ENCODE assay signal across 23 mouse cellular contexts in the genomic region with DNA sequence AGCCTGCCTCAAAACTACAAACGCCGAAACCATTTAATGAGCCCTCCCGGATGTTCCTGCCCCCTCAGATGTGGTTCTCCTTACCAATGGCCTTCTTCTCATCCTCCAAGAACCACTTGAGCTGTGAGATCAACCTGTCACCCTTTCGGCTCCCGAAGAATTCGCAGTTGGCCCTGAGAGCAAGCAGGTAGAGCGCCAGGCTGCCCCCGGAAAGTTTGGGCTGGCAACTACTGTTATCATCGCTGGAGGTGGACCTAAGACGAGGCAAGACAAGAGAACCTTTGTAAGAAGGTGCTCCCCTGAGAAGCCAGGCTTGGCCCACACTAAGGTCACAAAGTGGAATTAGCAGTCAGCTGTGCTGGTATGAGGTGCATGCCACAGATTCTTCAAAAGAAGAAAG. TPM values are rescaled to one million over a fixed set of nuclear protein-coding genes. Genes with fewer than 3 reads are reported as not detected.
A peak's percentile ranks its signal among the peaks of the same experiment; 100 is the strongest.
DNase-seq lines count a peak whose midpoint lies in the region; ATAC-seq lines count a peak whose summit lies in the region.
"Had no signal": no experiment of that assay in that cellular context is flagged by ENCODE, and none has a peak within 500 bp of the region (broad histone marks: within the 10 kb centered on the region; RNA-seq: fewer than 3 reads in every experiment).

No protein-coding gene starts in this region.

- 92% methylated on average over 10 of the region's 10 CpGs for WGBS in kidney, embryonic 16.5 days

- no peak overlapping the region for H3K4me2 ChIP-seq in kidney, embryonic 16.5 days (replicated peaks; ENCODE audit: low read depth, low read length)
- H3K4me2 ChIP-seq: embryonic facial prominence, embryonic 13.5 days; embryonic facial prominence, embryonic 15.5 days; forebrain, embryonic 12.5 days had no signal

- H3K27ac ChIP-seq in kidney, embryonic 16.5 days (ENCODE audit: low read length) = no peak overlapping the region
- H3K27ac ChIP-seq: embryonic facial prominence, embryonic 13.5 days; embryonic facial prominence, embryonic 15.5 days; forebrain, embryonic 10.5 days; forebrain, embryonic 12.5 days had no signal

- no peaks in the 10 kb centered on the region for H3K27me3 ChIP-seq in kidney, embryonic 16.5 days (ENCODE audit: insufficient read depth, low read length)
- H3K27me3 ChIP-seq: embryonic facial prominence, embryonic 13.5 days; embryonic facial prominence, embryonic 15.5 days; forebrain, embryonic 12.5 days had no signal

- no peak overlapping the region for H3K9ac ChIP-seq in kidney, embryonic 16.5 days (replicated peaks; ENCODE audit: low read length)
- H3K9ac ChIP-seq: embryonic facial prominence, embryonic 13.5 days; embryonic facial prominence, embryonic 15.5 days; forebrain, embryonic 12.5 days had no signal

- ATAC-seq in kidney, embryonic 16.5 days (ENCODE audit: low FRiP score, low TSS enrichment) = no peak
- ATAC-seq: forebrain, embryonic 14.5 days had no signal

- H3K4me3 ChIP-seq in kidney, embryonic 16.5 days (ENCODE audit: low read length) = no peak overlapping the region
- H3K4me3 ChIP-seq: embryonic facial prominence, embryonic 13.5 days; embryonic facial prominence, embryonic 15.5 days; erythroblast, embryonic 14.5 days; forebrain, embryonic 10.5 days; forebrain, embryonic 12.5 days had no signal

- H3K36me3 ChIP-seq in kidney, embryonic 16.5 days (ENCODE audit: insufficient read depth, low read length) = peaks cover 30% of the 10 kb centered on the region

- DNase-seq in gastrocnemius, postnatal 25 days = peak; percentile 4
- no peak for DNase-seq in gastrocnemius, postnatal 4 days (ENCODE audit: low spot score in 2 of 2)
- DNase-seq in kidney, adult 11 months = peak; percentile 3
- peak; percentile 33 for DNase-seq in testis, postnatal 10 days (ENCODE audit: low spot score)
- DNase-seq in testis, postnatal 14 days (ENCODE audit: low spot score) = no peak
- DNase-seq: adrenal gland, adult 2 months; adrenal gland, postnatal 10 days; adrenal gland, postnatal 25 days; cerebellum, adult 11 months; cerebellum, adult 18-20 months; cerebellum, adult 8-10 months; cerebellum, adult 9-11 months; cerebellum, postnatal 14 days; cerebellum, postnatal 36 days; embryo, embryonic 11 days had no signal

- no peaks in the 10 kb centered on the region for H3K9me3 ChIP-seq in kidney, embryonic 16.5 days (ENCODE audit: low read length)
- H3K9me3 ChIP-seq: embryonic facial prominence, embryonic 13.5 days; embryonic facial prominence, embryonic 15.5 days; forebrain, embryonic 10.5 days; forebrain, embryonic 12.5 days had no signal

- H3K4me1 ChIP-seq in kidney, embryonic 16.5 days (ENCODE audit: insufficient read depth, low read length) = peaks cover 4% of the 10 kb centered on the region

RNA-seq across cellular contexts. Expression of a gene that starts 6.0 kb away (rescaled TPM):
- total RNA-seq in gastrocnemius, postnatal 25 days (2021) = 10 to 100 TPM; 11.6 to 22.6 TPM
- total RNA-seq in gastrocnemius, postnatal 4 days (2021) = 10 to 100 TPM; 25.2 to 32.3 TPM
- 152 and 173 TPM in 2 replicates for polyA plus RNA-seq in kidney, embryonic 16.5 days (2015; fragmentation: Nextera tagmentation; extraction: Ambion mirVana)

RNA-seq across cellular contexts. Expression of a gene that starts 11.5 kb away (rescaled TPM):
- 10 to 100 TPM; 13.0 to 14.2 TPM for total RNA-seq in gastrocnemius, postnatal 25 days (2021)
- 10 to 100 TPM; 11.1 to 11.5 TPM for total RNA-seq in gastrocnemius, postnatal 4 days (2021)
- polyA plus RNA-seq in kidney, embryonic 16.5 days (2015; fragmentation: Nextera tagmentation; extraction: Ambion mirVana) = 5.0 and 6.1 TPM in 2 replicates

RNA-seq across cellular contexts. Expression of a gene that starts 30.9 kb away (rescaled TPM):
- total RNA-seq in gastrocnemius, postnatal 25 days (2021) = 1 to 10 TPM; 5.1 to 8.4 TPM
- 1 to 10 TPM; 4.3 to 4.7 TPM for total RNA-seq in gastrocnemius, postnatal 4 days (2021)
- 14.7 and 16.4 TPM in 2 replicates for polyA plus RNA-seq in kidney, embryonic 16.5 days (2015; fragmentation: Nextera tagmentation; extraction: Ambion mirVana)
- polyA plus RNA-seq: erythroblast, embryonic 14.5 days had no signal

RNA-seq across cellular contexts. Expression of a gene that starts 31.0 kb away (rescaled TPM):
- under 1 TPM; 0.13 TPM for total RNA-seq in gastrocnemius, postnatal 25 days (2021)
- total RNA-seq in gastrocnemius, postnatal 4 days (2021) = under 1 TPM; 0.17 to 0.21 TPM
- 0.62 and 0.71 TPM in 2 replicates for polyA plus RNA-seq in kidney, embryonic 16.5 days (2015; fragmentation: Nextera tagmentation; extraction: Ambion mirVana)
- total RNA-seq: common myeloid progenitor, adult 5-6 weeks had no signal

RNA-seq across cellular contexts. Expression of a gene that starts 37.9 kb away (rescaled TPM):
- total RNA-seq in gastrocnemius, postnatal 25 days (2021) = 10 to 100 TPM; 24.3 to 31.2 TPM
- total RNA-seq in gastrocnemius, postnatal 4 days (2021) = 10 to 100 TPM; 47.7 to 53.1 TPM
- 88.0 and 88.8 TPM in 2 replicates for polyA plus RNA-seq in kidney, embryonic 16.5 days (2015; fragmentation: Nextera tagmentation; extraction: Ambion mirVana)

Comparison
In these comparisons a context has a peak if more than half of its experiments do, and no peak if none do; other contexts are left out.
1. DNase-seq: peak in gastrocnemius, postnatal 25 days (single experiment), kidney, adult 11 months (single experiment) and testis, postnatal 10 days (single experiment); none in gastrocnemius, postnatal 4 days (0 of 2) and testis, postnatal 14 days (single experiment).